Mouse (Mus musculus) ovary, adult 18-20 months (tissue): ENCODE data around the gene Fam71e2.

Experiments used
- DNase-seq: peaks from one replicate; pipeline ENCODE4 v3.0.0; 2022; ENCODE audit warnings: low spot score, mixed read lengths

Gene Fam71e2

GRCm38 (mm10) chr7:4777851-4778637 is 6.9 kb upstream of the Fam71e2 start:
- DNase-seq = no peak

GRCm38 (mm10) chr7:4776861-4777830 is 6.0 kb upstream of the Fam71e2 start:
- peak; percentile 22 for DNase-seq

DNA sequence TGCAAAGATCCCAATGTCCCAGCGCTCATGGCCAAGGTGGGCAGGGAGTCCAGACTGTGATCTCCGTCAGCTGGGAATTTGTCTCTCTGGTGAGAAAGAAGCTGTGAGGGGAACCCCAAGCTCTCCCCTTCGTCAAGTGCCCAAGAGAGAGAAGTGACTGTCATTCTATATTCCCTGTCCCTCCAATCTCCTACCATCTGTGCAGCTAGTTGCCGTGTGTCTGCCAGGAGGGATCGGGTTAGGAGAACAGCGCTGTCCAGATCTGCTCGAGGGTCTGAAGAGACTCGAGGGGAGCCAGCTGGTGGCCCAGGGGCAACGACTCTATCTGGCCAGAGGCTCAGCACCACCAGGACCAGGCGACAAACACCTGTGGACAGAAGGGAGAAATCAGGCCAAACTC is 5.0 kb upstream of the Fam71e2 start:
- DNase-seq = no peak

DNA sequence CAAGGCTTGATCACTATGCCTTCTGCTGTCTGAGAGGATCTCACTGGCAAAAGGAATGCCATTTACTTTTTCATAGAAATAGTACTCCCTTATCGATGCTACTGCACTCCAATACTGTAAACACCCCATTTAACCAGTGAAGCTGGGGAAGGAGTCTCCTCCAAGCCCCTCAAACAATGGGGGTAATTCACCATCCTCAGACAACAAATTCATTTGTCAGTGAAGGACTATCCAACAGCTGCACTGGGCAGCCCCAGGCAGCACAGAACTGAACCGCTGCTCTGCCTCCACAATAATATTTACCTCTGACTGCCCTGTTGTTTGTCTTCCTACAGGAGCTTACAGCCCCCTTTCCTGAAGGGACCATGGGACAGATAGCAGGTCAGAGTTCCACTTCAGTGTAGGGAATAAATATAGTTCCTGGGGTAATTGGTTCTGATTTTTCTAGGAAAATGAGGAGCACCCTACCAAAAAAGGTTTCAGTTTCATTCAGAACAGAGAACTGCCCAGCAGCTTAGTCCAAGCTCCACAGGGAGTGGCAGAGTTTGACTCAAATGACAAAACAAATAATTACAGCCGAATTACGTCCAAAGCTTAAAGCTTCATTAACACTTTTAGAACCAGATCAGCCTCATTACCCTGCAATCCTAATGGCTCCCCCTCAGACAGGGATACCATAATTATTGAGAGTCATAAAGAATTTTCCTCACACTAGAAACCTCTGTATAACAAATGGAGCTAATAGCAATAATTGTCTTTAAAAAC is 6.0 kb downstream of the Fam71e2 start:
- no peak for DNase-seq

DNA sequence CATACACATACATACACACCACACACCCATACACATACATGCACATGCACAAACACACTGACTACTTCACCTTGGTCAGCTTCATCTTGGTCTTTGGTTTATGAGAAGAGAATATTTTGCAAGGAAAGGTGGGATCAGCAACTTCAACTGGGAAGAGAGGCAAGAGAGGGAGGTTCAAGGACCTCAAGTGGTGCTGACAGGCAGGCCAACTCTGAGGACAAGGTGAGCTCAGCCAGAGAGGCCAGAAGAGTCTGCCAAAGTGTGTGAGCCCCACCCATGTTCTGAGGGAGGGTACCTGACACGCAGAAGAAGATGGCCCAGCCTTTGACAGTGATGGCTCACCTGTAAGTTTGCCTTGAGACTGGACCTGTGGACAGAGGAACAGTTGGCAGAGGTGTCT is 11.4 kb downstream of the Fam71e2 start:
- no peak for DNase-seq

- peak; percentile 79 for DNase-seq
Observed at GRCm38 (mm10) chr7:4752821-4753570, 18.1 kb downstream of the Fam71e2 start, which contains the start of gene Cox6b2. Cox6b2 (minus strand) TSS chr7:4753094.

DNA sequence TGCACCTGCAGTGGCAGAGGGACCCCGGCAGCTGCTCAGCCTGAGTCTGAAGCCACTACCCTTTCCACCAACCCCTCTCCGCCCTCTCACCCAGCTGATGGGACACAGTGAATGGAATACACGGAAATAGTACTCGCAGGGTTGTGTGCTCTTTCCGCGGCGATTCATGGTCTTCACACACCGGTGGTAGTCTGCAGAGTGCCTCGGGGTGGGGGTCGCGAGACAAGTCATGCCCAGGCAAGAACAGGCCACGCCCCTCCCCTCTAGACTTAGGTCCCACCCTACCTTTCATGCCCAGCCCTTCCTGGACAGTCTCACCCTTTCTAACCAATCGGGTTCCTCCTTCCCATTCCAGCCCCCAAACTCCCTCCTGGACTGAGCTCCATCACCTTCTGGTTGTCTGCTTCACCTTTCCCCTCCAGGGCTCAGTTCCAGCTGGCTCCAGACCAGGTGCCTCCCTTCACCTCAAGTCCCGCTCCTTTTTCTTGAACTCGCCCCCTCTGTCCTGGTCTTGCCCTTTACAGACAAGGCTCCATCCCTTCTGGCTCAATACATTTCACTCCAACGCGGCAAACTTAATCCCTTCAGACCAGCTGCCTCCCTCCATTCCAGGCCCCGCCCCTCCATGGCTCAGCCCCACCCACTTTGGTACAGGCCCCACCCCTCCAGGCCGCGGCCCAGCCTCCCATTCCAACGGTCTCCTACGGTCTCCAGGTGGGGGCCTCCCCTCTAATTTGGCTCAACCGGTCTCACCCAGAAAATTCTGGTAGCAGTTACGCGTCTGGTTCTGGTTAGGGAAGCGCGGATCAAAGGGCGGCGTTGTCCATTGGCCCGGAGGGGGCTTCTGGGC is 18.9 kb downstream of the Fam71e2 start:
- no peak for DNase-seq

DNA sequence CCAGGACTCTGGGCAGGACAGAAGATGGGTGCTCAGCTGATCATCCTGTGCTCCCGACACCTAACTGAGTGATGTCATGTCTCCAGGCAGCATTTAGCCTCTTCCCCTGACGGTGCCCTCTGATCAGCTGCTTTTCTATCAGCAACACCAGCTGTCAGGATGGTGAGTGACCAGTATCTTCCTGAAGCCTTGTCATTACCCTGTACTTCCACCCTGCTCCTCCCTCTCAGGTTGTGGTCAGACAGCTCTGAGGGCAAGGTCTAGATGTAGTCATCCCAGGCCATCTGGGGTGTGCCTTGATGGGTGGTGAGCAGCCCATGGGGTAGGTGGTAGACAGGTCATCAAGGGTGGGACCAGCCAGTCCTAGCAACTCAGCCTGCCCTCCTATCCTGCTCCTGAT is 21.9 kb downstream of the Fam71e2 start:
- DNase-seq = no peak

DNA sequence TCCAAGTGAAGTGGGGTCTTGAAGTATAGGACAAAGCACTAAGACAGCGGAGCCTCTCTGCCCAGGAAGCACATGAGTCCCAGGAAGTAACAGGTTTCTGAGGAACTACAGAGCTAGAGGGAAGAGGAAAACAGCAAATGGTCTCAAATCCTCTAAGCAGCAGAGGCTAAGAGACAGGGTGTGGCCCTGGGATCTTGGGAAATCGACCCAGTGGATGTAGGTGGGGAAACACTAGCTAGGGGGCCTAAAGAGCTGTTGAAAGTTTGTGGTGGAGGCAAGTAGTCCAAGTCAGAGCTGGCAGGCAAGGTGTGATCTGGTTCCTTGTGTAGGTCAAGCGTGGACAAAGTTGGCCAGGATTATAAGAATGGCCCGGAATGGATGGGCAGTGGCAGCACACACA is 22.8 kb downstream of the Fam71e2 start:
- no peak for DNase-seq

- DNase-seq = no peak
Observed at GRCm38 (mm10) chr7:4747156-4747899, 23.8 kb downstream of the Fam71e2 start.

DNA sequence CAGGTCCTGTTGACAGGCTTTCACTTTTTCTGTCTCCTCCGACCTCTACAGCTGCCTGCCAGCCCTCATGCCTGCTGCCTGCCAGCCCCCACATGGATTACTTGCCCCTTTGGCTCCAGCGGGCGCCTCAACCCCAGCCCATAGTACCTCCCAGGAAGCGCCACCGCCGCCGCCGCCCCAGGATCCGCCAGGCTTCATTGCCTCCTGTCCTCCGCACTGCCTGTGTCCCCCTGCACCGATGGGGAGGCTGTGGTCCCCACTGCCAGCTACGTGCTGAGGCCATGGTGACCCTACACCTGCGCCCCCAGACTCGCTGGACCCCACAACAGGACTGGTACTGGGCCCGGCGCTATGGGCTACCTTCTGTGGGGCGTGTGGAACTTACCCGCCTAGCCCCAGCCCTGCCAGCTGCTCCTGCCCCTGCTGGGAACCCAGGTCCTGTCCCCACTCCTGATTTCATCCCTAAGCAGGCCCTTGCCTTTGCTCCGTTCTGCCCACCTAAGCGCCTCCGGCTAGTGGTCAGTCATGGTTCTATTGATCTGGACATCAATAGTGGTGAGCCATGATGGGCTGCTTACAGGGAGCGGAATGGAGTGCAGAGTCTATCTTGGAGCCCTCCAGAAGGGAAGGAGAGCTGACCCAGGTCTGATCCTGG is 24.6 kb downstream of the Fam71e2 start:
- DNase-seq = no peak

- DNase-seq = no peak
Observed at GRCm38 (mm10) chr7:4744886-4745285, 26.2 kb downstream of the Fam71e2 start.

GRCm38 (mm10) chr7:4743354-4743753 is 27.7 kb downstream of the Fam71e2 start:
- no peak for DNase-seq

- DNase-seq = no peak
Observed at GRCm38 (mm10) chr7:4742482-4742819, 28.7 kb downstream of the Fam71e2 start.

- DNase-seq = no peak
Observed at GRCm38 (mm10) chr7:4741672-4742481, 29.2 kb downstream of the Fam71e2 start.

DNA sequence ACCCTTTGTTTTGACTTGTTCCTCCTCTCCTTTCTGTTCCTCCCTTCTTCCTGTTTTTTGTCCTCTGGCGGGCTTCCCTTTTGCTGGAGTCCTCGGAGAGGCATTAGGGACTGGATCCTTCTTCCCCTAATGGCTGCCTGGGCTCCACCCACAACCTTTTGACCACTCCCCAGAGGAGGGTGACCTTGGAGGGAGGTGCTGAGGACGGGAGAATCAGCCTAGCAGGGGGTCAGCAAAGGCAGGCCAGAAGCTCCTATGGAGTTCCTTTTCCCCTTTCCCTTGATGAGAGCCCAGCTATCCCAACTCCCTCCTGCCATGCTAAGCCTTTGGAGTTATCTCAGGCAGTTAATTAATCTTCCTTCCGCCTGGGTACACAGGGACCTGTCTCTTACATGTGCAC is 30.0 kb downstream of the Fam71e2 start:
- peak; percentile 54 for DNase-seq

GRCm38 (mm10) chr7:4740309-4740727 is 30.8 kb downstream of the Fam71e2 start:
- no peak for DNase-seq

GRCm38 (mm10) chr7:4739544-4740275 is 31.4 kb downstream of the Fam71e2 start, which contains the start of gene Kmt5c:
Kmt5c (plus strand) TSS chr7:4740115.
- DNase-seq = peak; percentile 99
